Mouse (Mus musculus): ENCODE measurements around the gene Fam181a.

Fam181a gene

DNA sequence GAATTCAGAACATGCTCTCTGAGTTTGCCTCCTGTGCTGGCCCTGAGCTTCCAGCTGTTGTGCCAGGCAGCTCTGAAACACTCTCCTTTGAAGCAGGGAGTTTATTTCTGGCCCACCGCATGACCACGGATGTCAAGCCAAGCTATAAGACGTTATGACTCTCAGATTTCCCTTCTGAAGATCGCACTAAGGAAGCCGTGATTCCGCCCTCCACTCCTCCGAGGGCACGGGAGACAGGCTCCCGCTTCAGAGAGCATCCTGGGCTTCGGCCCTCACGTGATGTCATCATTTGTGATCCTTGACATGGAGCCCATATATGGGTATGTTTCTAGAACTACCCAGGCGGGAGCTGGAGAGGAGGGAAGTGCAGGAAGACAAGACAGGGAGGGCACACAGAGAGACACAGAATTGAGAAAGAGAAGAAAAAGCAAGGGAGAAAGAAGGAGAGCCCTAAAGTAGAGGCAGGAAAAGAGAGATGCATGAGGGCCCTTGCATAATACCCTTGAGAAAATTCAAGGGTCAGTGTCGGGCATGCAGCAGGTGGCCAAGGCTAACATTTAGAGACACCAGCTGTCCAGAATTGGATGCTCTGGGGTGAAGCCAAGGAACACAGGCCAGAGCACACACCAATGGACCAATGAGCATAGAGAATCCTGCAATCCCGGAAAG, 45.1 kb downstream of the Fam181a start, which contains the start of gene Asb2:
TSS of gene Asb2 (minus strand) at position 256 of the 669 bp plus-strand sequence.
- CTCF ChIA-PET, result no interaction called here

DNA sequence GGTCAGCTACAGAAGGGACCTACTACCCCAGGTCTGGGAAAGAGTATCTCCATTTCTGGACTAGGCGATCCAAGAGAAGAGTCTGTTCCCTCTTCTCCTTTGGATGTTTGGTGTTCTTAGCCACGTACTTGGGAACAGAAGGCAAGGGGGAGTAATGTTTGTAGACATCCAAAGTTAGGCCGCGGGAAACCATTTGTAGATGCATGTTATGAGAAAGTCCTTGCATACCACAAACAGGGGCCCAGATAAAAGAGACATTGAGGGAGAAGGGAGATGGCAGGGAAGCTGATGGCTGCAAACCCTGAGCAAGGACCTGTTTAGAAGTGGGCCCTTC, 45.6 kb downstream of the Fam181a start:
- CTCF ChIA-PET, result no interaction called here

DNA sequence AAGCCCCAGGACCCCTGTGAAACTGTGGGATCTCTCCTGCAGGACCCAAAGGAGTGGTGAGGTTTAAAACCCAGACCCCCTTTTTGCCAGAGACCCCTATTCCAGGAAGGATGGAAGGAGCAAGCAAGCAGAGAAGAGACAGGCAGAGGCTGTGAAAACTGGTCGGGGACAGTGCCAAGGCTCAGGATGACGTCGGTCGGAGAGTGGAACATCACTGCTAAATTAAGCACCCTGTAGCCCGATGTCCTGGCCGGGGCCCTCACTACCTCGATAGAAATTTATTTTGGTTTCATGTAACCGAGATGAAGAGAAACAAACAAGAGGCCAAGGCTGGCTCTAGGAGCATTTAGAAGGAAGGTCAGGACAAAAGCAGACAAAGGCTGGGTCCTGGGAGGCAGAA, 47.4 kb downstream of the Fam181a start:
- CTCF ChIA-PET, result no interaction called here

DNA sequence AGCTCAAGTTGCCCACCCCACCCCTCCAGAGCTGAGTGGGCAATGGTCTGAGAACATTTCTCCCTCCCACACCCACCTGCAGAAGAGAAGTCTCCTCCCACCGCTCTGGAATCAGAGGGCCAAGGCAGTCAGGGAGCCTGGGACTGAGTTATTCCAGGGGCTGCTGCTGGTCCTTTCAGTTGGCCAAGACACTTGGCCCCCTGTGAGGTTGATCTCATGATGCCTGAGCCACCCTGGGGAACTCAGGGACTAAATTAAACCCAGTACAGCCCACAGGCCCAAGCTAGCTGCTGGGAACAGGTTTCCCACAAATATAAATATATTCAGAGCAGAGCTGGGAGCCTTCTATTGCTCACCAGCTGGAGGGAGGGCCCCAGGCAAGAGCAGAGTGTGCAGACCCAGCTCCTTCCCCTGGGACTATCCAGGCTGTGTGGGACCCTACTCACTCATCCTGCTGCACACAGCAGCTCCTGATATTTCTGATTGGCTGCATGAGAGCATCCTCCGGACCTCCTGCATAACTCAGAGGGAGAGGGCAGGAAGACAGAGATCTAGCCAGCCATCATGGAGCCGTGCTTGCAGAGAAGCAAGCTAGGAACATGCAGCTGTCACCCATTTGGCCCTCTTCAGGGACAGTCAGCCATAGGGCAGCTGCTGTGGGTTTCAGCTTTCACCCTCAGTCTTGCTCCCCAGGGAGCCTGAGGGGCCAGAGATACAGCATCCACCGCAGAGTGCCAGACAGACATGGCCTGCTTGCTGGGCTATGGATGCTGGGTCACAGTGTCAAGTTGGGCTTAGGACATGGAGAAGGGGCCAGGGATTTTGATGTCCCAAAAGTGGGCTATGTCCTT, 48.4 kb downstream of the Fam181a start:
- CTCF ChIA-PET, result interaction anchor here (1.1 kb wide), 1 partner anchor 9 kb away, joined by 6 read pairs; no protein-coding TSS in a partner anchor

DNA sequence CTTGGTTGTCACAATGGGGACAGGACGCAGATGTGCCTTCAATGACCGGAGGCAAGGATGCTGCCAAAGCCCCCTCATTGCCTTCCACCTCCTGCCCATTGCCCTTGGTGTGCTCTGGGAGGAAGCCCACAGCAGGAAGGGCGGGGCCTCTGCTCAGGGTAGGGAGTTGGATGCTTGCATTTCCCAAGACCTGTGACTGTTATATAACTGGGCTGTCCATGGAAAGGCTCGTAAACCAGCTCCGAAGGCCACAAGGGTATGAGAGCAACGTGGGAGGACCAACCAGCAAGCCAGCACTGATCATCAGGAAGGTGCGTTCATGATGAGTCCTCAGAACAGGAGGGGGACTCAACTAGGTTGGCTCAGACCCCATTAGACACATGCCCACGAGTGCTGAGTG, 50.0 kb downstream of the Fam181a start:
- CTCF ChIA-PET, result no interaction called here

DNA sequence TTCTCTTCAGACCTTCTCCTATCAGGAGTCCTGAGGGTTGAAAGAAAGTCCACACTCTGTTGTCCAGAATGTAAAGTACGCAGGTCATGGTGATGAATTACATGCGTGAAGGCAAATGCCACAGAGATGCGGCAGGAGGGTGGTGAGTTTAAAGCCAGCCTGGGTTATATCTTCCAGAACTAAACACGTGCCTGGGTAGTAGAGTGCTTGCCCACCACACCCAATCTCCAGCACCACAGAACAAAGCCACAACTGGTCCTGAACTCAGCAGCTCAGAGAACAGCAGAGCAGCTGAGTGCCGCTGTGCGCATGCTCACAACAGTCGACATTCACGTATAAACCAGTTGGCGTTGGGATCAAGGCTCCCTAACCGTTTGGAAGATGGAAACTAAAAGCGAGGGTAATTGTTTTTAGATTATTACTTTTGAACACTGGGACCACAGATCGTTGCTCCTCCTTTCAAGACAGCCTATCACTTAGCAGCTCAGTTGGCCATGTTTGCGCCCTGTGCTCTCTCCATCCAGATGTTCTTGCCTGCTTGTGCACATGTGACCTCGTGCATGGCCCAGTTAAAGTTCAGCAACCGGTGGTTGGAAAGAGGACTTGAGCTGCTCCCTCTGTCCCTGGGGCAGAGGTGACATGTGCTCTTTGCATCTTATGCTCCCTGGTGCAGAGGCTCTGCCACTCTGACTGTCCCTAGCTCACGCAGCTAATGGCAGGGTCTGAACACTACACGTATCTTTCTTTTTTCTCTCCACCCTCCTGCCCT, 50.9 kb downstream of the Fam181a start:
- CTCF ChIA-PET, result no interaction called here

DNA sequence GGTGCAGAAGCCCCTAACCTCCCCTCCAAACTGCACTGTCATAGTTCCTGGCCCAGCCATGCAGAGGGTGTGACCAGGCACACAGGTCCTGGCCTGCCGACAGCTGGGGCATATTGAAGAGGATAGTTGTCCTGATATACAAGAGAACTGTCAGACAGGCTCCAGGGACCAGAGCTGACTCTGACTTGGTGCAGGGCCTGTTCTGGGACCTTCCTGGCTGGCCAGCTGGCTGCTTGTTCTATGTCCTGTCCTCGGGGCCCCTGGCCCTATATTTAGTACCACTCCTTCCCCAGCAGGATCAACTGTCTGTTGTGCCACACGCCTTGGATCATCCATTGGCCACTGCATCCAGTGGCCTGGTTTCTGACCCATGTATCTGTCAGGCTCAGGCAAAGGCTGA, 51.6 kb downstream of the Fam181a start:
- CTCF ChIA-PET, result no interaction called here
